7 mouse cellular contexts compared by ENCODE assay signal in the genomic region with DNA sequence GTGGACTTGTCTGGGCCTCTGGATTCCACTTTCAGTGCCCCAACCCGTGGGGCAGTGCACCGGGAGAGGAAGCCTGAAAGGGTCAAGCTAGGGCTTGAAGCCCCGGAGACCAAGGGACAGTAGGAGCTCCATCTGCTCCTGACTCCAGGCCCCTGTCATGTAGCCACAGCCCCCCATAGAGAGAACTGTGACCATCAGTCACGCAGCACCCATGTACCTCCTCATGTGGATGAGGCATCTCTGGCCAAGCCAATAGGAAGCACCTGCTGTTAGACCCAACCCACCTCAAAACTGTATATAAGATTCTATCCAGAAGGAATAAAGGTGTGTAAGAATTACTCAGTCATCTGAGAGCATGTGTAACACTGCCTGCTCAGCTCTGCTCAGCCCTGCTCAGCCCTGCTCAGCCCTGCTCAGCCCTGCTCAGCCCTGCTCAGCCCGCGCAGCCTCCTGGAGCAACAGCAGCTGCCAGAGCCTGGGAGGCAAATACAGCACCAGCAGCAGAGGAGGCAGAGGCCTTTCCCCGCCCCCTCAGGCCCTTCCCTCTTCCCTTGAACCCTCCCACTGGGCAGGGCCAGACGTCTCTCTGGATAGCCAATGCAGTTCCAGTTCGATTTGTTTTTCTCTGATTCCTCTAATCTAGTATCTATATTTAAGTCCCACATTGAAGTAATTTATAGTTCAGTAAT.
DNase-seq lines count a peak whose midpoint lies in the region; ATAC-seq lines count a peak whose summit lies in the region.

No protein-coding gene starts in this region.

- WGBS in forebrain, embryonic 14.5 days = 33% methylated on average over 9 of the region's 9 CpGs
- 36% methylated on average over 9 of the region's 9 CpGs for WGBS in intestine, embryonic 15.5 days
- WGBS in liver, embryonic 13.5 days (ENCODE audit: insufficient replicate concordance) = 35% methylated on average over 9 of the region's 9 CpGs
- 36% methylated on average over 9 of the region's 9 CpGs for WGBS in neural tube, embryonic 13.5 days

- no peak overlapping the region for H3K27ac ChIP-seq in forebrain, embryonic 14.5 days (ENCODE audit: low read depth, low read length)
- H3K27ac ChIP-seq in intestine, embryonic 15.5 days = no peak overlapping the region
- H3K27ac ChIP-seq in liver, embryonic 13.5 days = no peak overlapping the region
- H3K27ac ChIP-seq in neural tube, embryonic 13.5 days (replicated peaks) = no peak overlapping the region

- H3K9me3 ChIP-seq in forebrain, embryonic 14.5 days (replicated peaks; ENCODE audit: control insufficient read depth, low read length) = no peaks in the 10 kb centered on the region
- no peaks in the 10 kb centered on the region for H3K9me3 ChIP-seq in intestine, embryonic 15.5 days
- no peaks in the 10 kb centered on the region for H3K9me3 ChIP-seq in liver, embryonic 13.5 days (replicated peaks)
- no peaks in the 10 kb centered on the region for H3K9me3 ChIP-seq in neural tube, embryonic 13.5 days

- H3K36me3 ChIP-seq in forebrain, embryonic 14.5 days (ENCODE audit: control insufficient read depth, insufficient read depth, low read length) = no peaks in the 10 kb centered on the region
- no peaks in the 10 kb centered on the region for H3K36me3 ChIP-seq in intestine, embryonic 15.5 days
- H3K36me3 ChIP-seq in liver, embryonic 13.5 days = no peaks in the 10 kb centered on the region
- H3K36me3 ChIP-seq in neural tube, embryonic 13.5 days = no peaks in the 10 kb centered on the region

- no peak overlapping the region for H3K4me2 ChIP-seq in forebrain, embryonic 14.5 days (ENCODE audit: low read length)
- H3K4me2 ChIP-seq in intestine, embryonic 15.5 days (replicated peaks) = peak overlapping the region; percentile 14; the same call in 1 of the 2 replicates
- H3K4me2 ChIP-seq in liver, embryonic 13.5 days = no peak overlapping the region
- no peak overlapping the region for H3K4me2 ChIP-seq in neural tube, embryonic 13.5 days

- no peaks in the 10 kb centered on the region for H3K4me1 ChIP-seq in forebrain, embryonic 14.5 days (ENCODE audit: control insufficient read depth, insufficient read depth, low read length)
- H3K4me1 ChIP-seq in intestine, embryonic 15.5 days (replicated peaks) = no peaks in the 10 kb centered on the region
- no peaks in the 10 kb centered on the region for H3K4me1 ChIP-seq in liver, embryonic 13.5 days (replicated peaks)
- no peaks in the 10 kb centered on the region; the same call in 1 of the 2 replicates for H3K4me1 ChIP-seq in neural tube, embryonic 13.5 days (replicated peaks)

- no peak overlapping the region for H3K4me3 ChIP-seq in forebrain, embryonic 14.5 days (ENCODE audit: low read depth, low read length)
- H3K4me3 ChIP-seq in intestine, embryonic 15.5 days (replicated peaks) = no peak overlapping the region
- H3K4me3 ChIP-seq in liver, embryonic 13.5 days (replicated peaks) = no peak overlapping the region
- H3K4me3 ChIP-seq in neural tube, embryonic 13.5 days = no peak overlapping the region

- no peaks in the 10 kb centered on the region for H3K27me3 ChIP-seq in forebrain, embryonic 14.5 days (replicated peaks; ENCODE audit: control insufficient read depth, insufficient read depth, low read length)
- H3K27me3 ChIP-seq in intestine, embryonic 15.5 days (replicated peaks) = no peaks in the 10 kb centered on the region
- H3K27me3 ChIP-seq in liver, embryonic 13.5 days = no peaks in the 10 kb centered on the region
- no peaks in the 10 kb centered on the region for H3K27me3 ChIP-seq in neural tube, embryonic 13.5 days

- peak; percentile 54 for ATAC-seq in CD4-positive, CD25-positive, alpha-beta regulatory T cell, adult 4 months
- ATAC-seq in forebrain, embryonic 14.5 days = peak; percentile 90
- ATAC-seq in intestine, embryonic 15.5 days = peak; percentile 94
- ATAC-seq in liver, embryonic 13.5 days (ENCODE audit: low read depth) = peak; percentile 51
- ATAC-seq in neural tube, embryonic 13.5 days (ENCODE audit: low read depth) = peak; percentile 53

- H3K9ac ChIP-seq in forebrain, embryonic 14.5 days (ENCODE audit: low read length) = no peak overlapping the region
- H3K9ac ChIP-seq in intestine, embryonic 15.5 days = no peak overlapping the region
- H3K9ac ChIP-seq in liver, embryonic 13.5 days = no peak overlapping the region
- no peak overlapping the region for H3K9ac ChIP-seq in neural tube, embryonic 13.5 days

- peak; percentile 13 for DNase-seq in WW6 (ENCODE audit: low read depth, low spot score)
- peak; percentile 37 for DNase-seq in forebrain, embryonic 14.5 days (ENCODE audit: low spot score)
- DNase-seq in liver, embryonic 13.5 days = peak; percentile 3
- no peak for DNase-seq in urinary bladder, adult 2 months (ENCODE audit: low spot score)
